Mouse (Mus musculus): ENCODE results near the gene Shisa3.

Gene Shisa3

GRCm38 (mm10) chr5:67633831-67634268 lies 26.2 kb downstream of the Shisa3 start:
- peak; percentile 53 for DNase-seq

DNA sequence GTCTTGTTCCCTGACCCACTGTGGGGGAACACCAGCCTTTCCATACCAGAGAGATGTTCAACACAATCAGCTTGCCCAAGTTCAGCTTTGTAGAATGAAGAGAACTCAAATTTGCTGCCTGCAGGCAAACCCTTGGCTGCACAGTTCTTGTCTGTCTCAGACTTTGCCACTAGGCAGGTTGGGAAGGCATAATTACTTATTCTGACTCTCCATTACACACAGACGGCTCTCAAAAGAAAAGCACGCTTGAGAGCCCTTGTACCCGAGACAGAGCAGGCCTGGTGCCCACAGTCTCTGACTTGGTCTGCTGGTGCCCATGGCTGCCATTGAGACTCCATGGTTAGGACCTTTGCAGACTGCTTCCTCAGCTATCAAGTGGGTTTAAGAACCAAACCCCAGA lies 26.7 kb downstream of the Shisa3 start:
- peak; percentile 30 for DNase-seq

GRCm38 (mm10) chr5:67640596-67641312 lies 33.1 kb downstream of the Shisa3 start:
- DNase-seq: peak; percentile 31

DNA sequence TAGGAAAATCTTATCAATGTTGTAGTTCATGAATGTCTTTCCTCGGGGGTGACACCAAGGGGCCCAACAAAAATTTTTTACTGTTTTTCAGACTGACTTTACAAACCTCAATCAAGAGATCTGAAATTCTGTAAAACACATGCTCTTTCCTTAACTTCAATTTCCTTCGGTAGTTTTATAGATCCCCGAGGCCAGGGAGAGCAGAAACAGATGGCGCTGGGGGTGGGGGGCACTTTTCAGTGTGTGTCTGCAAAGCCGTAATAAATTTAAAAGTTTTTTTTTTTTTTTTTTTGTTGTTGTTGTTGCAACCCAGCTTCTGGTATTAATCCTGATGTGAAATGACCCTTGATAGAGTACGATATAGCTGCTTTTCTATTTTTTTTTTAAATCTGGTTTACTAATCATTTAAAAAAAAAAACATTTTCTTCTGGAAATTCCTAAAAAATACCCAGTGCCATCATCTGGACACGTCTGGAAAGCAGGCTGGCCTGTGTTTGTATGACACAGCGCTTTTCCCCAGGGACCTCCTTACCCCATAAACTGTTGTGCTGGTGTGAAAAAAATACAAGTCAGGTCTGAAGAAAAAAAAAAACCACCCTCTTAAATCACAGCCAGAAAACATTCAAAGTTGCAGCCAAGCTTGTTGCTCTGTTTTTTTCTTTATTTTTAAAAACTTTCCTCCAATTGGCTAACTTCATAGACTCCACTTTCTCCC lies 33.9 kb downstream of the Shisa3 start:
- peak; percentile 60 for DNase-seq

DNA sequence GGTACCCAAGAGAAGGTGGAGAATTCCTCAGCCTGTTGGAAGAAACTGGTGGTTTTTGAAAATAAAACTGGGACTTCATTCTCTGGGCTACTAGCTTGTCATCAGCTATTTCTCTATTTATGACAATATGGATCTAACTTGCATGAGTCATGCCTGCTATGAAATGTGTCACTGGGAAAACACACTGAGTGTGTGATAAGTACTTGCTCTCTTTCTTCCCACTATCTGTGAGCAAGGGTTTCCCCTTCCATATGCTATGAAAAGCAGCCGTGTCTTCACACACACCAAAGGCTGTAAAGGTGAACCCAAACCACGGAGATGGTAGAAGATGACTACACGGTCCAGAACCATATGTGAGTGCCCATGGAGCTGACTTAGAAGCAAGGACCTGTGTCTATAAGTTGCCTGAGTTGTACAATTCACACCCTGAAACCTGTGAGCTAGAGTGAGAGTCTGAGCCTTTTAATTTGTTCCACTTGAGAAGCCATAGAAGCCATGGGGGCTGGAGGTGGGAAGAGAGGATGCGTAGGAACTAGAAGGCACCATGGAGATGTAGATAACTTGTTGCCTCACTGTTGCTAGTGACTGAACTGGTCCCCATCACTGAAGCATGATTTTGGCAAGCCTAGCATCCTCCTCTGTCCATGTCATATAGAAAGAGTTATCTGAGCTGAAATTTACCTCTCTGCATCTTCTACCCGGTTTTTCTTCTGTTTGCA lies 36.0 kb downstream of the Shisa3 start:
- DNase-seq: no peak

DNA sequence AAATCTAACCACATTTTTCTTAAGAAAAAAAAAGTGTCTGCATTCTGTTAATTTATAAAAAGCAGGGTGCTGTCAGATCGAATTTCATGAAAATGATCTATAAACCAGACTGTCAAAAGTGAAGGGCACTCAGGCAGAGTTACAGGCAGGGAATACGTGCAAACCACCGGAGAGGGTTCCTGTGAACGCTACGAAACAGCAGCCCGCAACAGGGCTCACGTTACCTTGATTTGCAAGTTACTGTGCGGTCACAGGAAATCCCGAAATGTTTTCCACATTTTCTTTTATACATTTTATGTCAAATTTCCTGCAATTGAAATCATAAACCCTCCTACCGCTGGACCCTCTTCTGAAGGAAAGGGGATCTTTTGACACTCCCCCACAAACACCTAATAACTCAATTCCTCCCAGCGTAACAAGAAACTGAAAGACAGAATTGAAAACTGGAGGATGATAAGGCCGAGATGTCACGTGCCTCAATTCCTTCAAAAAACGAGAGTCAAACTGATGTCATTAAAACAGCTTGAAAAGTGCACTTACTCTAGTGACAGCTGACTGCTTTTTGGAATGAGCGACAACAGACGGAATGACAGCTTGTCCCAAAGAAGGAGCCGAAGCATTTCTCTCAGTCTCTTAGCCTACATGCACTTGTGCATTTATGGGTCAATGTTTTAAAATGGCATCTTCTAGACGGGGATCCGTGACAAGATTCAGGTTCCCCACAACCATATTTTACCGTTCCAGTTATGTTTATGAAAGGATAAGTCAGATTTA lies 39.3 kb downstream of the Shisa3 start:
- DNase-seq: peak; percentile 25

DNA sequence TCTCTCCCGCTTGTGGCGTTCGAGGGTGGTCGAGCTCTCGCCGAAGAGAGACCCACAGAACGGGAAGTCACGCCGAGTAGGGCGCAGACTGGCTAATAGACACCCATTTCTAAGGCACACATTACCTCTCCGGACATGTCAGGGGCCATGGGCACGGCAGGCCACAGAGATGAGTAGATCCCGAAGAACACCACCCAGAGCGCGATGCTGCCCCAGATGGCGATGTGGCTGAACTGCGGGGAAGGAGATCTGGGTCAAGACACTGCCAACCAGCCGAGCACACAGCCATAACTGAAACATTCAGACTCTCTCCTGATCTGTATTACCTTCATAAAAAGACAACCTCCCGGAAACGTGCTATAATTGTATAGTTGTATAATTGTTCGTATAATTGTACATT lies 39.9 kb downstream of the Shisa3 start:
- peak; percentile 44 for DNase-seq

GRCm38 (mm10) chr5:67649156-67649555 lies 41.5 kb downstream of the Shisa3 start:
- DNase-seq: no peak

DNA sequence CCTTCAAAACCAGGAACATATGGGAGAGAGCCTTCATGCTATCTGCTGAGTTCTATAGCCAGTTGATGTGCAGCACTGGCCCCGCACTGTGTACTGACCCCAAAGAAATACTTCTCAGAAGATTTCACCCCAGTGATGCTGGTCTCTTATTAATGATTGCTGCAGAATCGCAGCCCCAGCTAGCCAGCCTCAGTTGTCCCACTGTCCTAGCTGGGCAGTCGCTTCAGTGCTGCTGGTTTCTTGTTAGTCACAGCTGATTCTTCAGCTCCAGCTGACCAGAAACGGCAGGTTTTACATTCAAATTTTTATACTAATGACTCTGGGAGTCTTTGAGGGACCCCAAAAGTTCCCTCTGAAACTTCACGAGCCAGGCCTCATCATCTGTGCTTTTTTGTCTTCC lies 42.3 kb downstream of the Shisa3 start:
- no peak for DNase-seq

DNA sequence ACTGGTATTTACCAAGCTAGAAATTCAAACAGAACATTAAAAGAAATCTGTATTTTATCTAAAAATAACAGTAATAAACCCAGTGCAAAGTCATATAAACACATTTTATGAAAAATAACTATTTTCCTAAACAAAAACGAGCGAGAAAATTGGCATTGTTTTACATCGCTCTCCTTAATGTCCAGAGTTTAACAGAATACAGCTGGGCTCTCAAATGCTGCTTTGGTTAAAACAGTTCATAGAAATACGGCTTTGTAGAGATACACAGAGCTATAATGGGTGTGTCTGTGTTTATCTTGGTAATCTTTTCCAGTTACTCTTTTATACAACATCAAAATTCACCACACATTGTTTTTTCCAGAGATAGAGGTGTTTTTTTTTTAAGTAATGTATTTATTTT lies 44.8 kb downstream of the Shisa3 start:
- no peak for DNase-seq

- DNase-seq: no peak
Measured at GRCm38 (mm10) chr5:67653543-67653942, 45.9 kb downstream of the Shisa3 start.

- no peak for DNase-seq
Measured at GRCm38 (mm10) chr5:67654572-67654971, 46.9 kb downstream of the Shisa3 start.

DNA sequence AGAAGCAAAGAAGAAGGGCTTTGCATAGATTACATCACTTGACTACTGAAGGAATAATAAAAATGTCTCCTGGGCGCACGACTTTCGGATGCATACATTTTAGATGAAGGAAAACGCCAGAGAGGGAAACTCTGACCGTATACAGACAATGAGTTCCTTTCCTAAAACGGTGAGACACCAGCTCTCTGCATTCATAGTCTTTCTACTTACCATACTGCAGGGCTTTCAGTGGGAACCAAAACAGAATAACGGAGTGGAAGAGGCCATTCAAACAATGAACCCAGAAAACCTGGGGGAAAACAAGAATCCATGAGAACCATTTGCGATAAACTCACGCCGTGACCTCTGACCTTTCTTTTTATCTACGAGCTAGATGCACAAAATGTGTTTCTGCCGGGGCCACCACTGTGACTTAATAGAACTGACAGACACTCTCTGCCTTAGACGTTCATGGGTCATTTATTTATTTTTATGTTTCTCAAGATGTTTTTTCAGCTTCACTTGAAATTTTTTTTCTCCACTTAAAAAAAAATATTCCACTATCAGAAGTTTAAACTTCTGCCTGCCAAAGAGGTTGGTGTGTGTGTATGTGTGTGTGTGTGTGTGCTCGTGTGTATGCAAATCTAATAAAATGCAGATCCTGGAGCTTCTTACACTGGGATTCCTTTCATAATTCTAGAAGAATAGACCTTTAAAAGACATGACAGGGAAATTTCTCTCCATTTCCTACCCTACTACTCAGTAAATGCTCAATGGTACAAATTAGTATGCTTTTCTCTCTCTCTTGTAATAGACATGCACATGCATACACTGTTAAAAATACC lies 48.2 kb downstream of the Shisa3 start:
- DNase-seq: peak; percentile 61

DNA sequence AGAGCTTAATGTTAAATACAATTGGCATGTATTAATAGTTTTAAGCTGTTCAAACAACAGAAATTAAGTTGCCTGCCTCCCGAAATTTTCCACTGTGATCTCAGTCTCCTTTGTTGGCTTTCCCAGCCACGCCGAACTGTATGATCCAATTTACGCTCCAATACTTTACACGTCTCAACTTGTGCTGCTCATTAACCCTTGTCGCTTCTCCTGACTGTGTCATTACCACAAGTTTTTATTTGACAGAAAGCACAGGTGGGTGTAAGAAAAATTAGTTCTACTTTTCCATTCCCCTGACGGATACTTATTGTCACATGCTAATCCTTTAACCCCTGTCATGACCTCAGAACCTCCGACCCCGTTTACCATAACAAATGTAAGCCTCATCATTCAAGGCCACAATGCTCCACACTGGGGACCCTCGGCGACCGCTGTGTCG lies 49.2 kb downstream of the Shisa3 start:
- DNase-seq: peak; percentile 69

DNA sequence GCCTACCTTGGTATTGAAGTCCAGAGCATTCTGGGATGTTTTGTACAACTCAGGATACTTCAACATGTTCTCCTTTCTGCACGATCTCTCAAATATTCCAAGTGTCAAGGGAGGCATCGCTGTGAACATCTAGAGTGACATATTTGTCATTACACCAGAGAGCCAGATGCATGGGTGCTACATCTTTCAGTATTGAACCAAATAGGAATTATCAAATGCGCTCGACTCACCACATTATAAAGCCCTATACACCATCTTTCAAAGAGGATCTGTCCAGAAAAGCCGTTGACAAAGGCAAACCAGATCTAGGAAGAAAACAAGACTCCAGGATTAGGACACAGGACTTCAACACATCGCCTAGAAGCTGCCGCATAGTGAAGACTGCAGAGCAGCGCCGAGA lies 52.2 kb downstream of the Shisa3 start:
- no peak for DNase-seq

GRCm38 (mm10) chr5:67662715-67663114 lies 55.0 kb downstream of the Shisa3 start:
- DNase-seq: no peak

DNA sequence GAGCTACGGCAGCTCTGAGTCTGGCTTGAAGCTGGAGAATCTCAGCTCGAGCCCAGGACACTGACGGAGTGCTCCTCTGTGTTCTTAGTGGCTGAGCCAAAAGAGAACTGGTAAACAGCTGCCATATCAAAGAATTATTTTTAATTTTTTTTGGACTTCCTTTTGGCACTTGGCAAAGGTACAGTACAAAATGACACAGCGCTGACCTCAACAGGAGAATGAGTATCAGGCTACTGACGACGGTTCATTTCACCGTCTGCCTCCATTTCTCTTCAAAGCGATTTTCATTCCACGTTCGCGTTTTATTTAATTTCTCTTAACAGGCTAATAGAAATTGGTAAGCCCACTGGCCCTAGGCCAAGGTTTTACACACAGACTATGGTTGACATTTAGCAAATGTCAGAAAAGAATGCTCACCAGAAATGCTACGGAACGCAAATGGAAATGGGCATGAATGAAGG lies 61.8 kb downstream of the Shisa3 start:
- no peak for DNase-seq

GRCm38 (mm10) chr5:67670158-67670557 lies 62.5 kb downstream of the Shisa3 start:
- DNase-seq: no peak

GRCm38 (mm10) chr5:67673008-67673407 lies 65.3 kb downstream of the Shisa3 start:
- peak; percentile 23 for DNase-seq

Data from embryo, embryonic 11 days (tissue).